Mouse (Mus musculus): ENCODE data around the gene Grhl1.

Grhl1 gene

GRCm38 (mm10) chr12:24599366-24599895 lies 27.3 kb downstream of the Grhl1 start:
- H3K4me1 ChIP-seq (replicated peaks; ENCODE audit: low read depth, low read length), result peaks cover 11% of the 10 kb centered on the region
- H3K4me3 ChIP-seq (replicated peaks; ENCODE audit: low read length), result no peak overlapping the region
- no peak for TF ChIP-seq POU5F1 (IDR thresholded peaks at IDR 0.05; ENCODE audit: borderline replicate concordance, low read length)
- TF ChIP-seq CTCF (conservative IDR thresholded peaks at IDR 0.05; ENCODE audit: low read length), result no peak
- TF ChIP-seq NANOG (IDR thresholded peaks at IDR 0.05; ENCODE audit: borderline replicate concordance, low read length), result no peak
- no peaks in the 10 kb centered on the region for H3K27me3 ChIP-seq (ENCODE audit: insufficient read depth, low read length)
- H3K36me3 ChIP-seq (ENCODE audit: insufficient read depth, low read length), result peaks cover 35% of the 10 kb centered on the region
- H3K9me3 ChIP-seq (ENCODE audit: low read length), result no peaks in the 10 kb centered on the region

- TF ChIP-seq NANOG (IDR thresholded peaks at IDR 0.05; ENCODE audit: borderline replicate concordance, low read length) (no peak), CTCF (conservative IDR thresholded peaks at IDR 0.05; ENCODE audit: low read length) (no peak), POU5F1 (IDR thresholded peaks at IDR 0.05; ENCODE audit: borderline replicate concordance, low read length) (no peak)
- peaks cover 10% of the 10 kb centered on the region for H3K4me1 ChIP-seq (replicated peaks; ENCODE audit: low read depth, low read length)
- H3K27me3 ChIP-seq (ENCODE audit: insufficient read depth, low read length), result no peaks in the 10 kb centered on the region
- H3K36me3 ChIP-seq (ENCODE audit: insufficient read depth, low read length), result peaks cover 35% of the 10 kb centered on the region
- no peaks in the 10 kb centered on the region for H3K9me3 ChIP-seq (ENCODE audit: low read length)
- no peak overlapping the region for H3K4me3 ChIP-seq (replicated peaks; ENCODE audit: low read length)
Observed at GRCm38 (mm10) chr12:24600074-24600473, 28.0 kb downstream of the Grhl1 start.

DNA sequence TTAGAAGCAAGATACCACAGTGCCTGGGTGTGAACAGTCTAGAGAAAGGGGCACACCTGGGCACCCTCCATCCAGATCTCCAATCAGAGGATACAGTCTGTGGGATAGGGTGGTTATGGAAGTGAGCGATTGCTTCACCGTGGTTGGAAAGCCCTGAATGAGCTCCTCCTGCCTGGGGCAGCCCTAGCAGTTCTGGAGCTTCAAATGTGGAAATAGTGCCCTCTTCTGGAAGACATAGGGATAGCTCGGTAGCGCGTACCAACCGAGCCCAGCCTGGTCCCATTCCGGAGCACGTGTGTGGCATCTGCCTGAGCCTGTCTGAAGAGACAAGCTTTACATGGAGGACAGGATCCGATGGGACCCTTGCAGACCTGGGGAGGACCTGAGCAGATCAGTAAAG lies 28.7 kb downstream of the Grhl1 start:
- Histone ChIP-seq H3K36me3 (ENCODE audit: insufficient read depth, low read length) (peaks cover 28% of the 10 kb centered on the region), H3K27me3 (ENCODE audit: insufficient read depth, low read length) (no peaks in the 10 kb centered on the region), H3K4me1 (replicated peaks; ENCODE audit: low read depth, low read length) (peaks cover 10% of the 10 kb centered on the region), H3K4me3 (replicated peaks; ENCODE audit: low read length) (0 out of 2 replicates have a peak overlapping the region, but pooled peaks have one; percentile 10), H3K9me3 (ENCODE audit: low read length) (no peaks in the 10 kb centered on the region)
- TF ChIP-seq CTCF (conservative IDR thresholded peaks at IDR 0.05; ENCODE audit: low read length), result peak; percentile 71
- no peak for TF ChIP-seq POU5F1 (IDR thresholded peaks at IDR 0.05; ENCODE audit: borderline replicate concordance, low read length)

DNA sequence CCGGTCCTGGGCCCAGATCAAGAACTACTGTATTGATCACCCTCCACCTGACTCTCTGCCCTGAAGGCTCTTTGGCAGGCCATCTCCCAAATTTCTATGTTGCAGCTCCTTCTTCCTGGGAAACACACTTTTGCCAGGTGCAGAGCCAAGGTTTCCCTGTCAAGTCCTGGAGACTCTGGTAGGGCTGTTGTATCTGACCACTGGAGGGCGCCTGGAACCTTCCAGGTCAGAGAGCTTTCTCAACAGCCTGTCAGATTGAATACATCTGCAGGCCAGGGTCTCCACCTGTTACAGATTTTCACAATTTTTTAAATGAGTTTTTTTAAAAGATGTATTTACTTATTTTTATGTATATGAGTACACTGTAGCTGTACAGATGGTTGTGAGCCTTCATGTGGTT lies 31.2 kb downstream of the Grhl1 start:
- no peaks in the 10 kb centered on the region for H3K27me3 ChIP-seq (ENCODE audit: insufficient read depth, low read length)
- H3K4me1 ChIP-seq (replicated peaks; ENCODE audit: low read depth, low read length), result peaks cover 10% of the 10 kb centered on the region
- no peak for TF ChIP-seq NANOG (IDR thresholded peaks at IDR 0.05; ENCODE audit: borderline replicate concordance, low read length)
- peak; percentile 73 for TF ChIP-seq CTCF (conservative IDR thresholded peaks at IDR 0.05; ENCODE audit: low read length)

GRCm38 (mm10) chr12:24606166-24606565 lies 34.1 kb downstream of the Grhl1 start:
- Histone ChIP-seq H3K9me3 (ENCODE audit: low read length) (no peaks in the 10 kb centered on the region), H3K4me1 (replicated peaks; ENCODE audit: low read depth, low read length) (peaks cover 6% of the 10 kb centered on the region), H3K27me3 (ENCODE audit: insufficient read depth, low read length) (no peaks in the 10 kb centered on the region), H3K4me3 (replicated peaks; ENCODE audit: low read length) (no peak overlapping the region), H3K36me3 (ENCODE audit: insufficient read depth, low read length) (peaks cover 59% of the 10 kb centered on the region)
- TF ChIP-seq CTCF (conservative IDR thresholded peaks at IDR 0.05; ENCODE audit: low read length), result no peak
- no peak for TF ChIP-seq POU5F1 (IDR thresholded peaks at IDR 0.05; ENCODE audit: borderline replicate concordance, low read length)

More for the DNA sequence above, 31.2 kb downstream of the Grhl1 start:
- Histone ChIP-seq H3K4me3 (replicated peaks; ENCODE audit: low read length) (no peak overlapping the region), H3K36me3 (ENCODE audit: insufficient read depth, low read length) (peaks cover 31% of the 10 kb centered on the region), H3K9me3 (ENCODE audit: low read length) (no peaks in the 10 kb centered on the region)

DNA sequence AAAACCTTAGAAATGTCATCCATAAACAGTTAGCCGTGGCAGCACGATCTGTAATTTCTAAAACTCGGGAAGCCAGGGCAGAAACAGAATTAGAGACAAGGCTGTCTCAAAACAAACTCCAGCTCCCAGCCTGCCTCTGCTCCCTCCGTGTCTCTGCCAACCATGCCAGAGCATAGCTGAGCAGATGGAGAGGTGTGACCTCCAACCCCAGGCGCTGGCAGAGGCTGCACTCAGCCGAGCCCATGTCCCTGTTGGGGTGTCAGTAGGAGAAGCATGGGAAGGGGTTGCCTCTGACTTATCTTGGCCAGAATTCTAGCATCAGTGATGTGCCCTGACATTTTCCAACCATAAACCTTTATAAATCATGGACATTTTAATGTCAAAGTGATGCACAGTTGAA lies 40.5 kb downstream of the Grhl1 start:
- no peak overlapping the region for H3K4me3 ChIP-seq (replicated peaks; ENCODE audit: low read length)
- H3K9me3 ChIP-seq (ENCODE audit: low read length), result no peaks in the 10 kb centered on the region
- H3K27me3 ChIP-seq (ENCODE audit: insufficient read depth, low read length), result no peaks in the 10 kb centered on the region
- TF ChIP-seq NANOG (IDR thresholded peaks at IDR 0.05; ENCODE audit: borderline replicate concordance, low read length) (no peak), POU5F1 (IDR thresholded peaks at IDR 0.05; ENCODE audit: borderline replicate concordance, low read length) (no peak)
- peaks cover 22% of the 10 kb centered on the region for H3K4me1 ChIP-seq (replicated peaks; ENCODE audit: low read depth, low read length)
- peaks cover 67% of the 10 kb centered on the region for H3K36me3 ChIP-seq (ENCODE audit: insufficient read depth, low read length)

DNA sequence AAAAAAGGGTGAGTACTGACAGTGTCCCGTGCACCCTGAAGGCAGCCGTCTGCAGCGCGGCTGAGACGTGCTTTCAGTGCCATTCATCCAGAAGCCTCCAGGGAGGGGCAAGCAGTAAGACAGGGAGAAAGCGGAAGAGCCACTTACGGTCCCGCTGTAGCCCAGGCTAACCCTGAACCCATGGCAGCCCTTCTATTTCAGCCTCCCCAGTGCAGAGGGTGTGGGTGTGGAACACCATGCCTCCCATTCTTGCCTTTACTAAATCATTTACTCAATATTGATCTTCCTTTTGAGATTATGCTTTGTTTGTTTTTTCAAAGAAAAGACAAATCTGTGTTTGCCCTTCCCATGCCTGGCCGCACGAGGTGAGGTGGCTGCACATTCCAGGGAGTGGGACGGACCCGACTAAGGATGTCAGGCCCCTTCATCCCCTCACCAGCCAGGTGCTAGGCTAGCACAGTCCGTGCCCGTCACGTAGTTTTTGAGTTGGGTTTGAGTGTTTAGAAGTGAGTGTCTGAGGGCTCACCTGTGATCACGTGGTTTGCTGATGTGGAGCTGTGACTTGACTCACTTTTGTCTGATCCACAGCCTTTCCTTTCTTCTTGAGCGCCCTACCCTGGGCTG lies 42.5 kb downstream of the Grhl1 start:
- Histone ChIP-seq H3K4me3 (replicated peaks; ENCODE audit: low read length) (no peak overlapping the region), H3K27me3 (ENCODE audit: insufficient read depth, low read length) (no peaks in the 10 kb centered on the region), H3K9me3 (ENCODE audit: low read length) (no peaks in the 10 kb centered on the region), H3K4me1 (replicated peaks; ENCODE audit: low read depth, low read length) (peaks cover 22% of the 10 kb centered on the region), H3K36me3 (ENCODE audit: insufficient read depth, low read length) (peaks cover 48% of the 10 kb centered on the region)
- TF ChIP-seq CTCF (conservative IDR thresholded peaks at IDR 0.05; ENCODE audit: low read length) (no peak), NANOG (IDR thresholded peaks at IDR 0.05; ENCODE audit: borderline replicate concordance, low read length) (no peak), POU5F1 (IDR thresholded peaks at IDR 0.05; ENCODE audit: borderline replicate concordance, low read length) (no peak)

DNA sequence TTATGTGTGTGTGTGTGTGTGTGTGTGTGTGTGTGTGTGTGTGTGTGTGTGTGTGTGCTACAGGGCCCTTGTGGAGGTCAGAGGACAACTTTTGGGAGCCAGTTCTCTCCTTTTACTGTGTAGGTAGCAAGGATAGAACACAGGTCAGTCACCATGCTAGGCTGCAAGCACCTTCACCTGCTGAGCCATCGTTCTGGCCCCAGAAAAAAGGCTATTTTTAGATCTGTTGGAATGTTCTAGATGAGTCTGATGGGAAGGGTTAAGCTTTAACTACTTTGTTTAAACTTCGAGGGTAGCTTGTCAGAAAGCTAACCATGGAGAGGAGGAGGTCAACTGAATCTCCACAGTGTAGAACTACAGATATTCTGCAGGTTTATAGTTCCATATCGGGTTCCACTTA lies 43.1 kb downstream of the Grhl1 start:
- H3K9me3 ChIP-seq (ENCODE audit: low read length), result no peaks in the 10 kb centered on the region
- peaks cover 22% of the 10 kb centered on the region for H3K4me1 ChIP-seq (replicated peaks; ENCODE audit: low read depth, low read length)
- no peaks in the 10 kb centered on the region for H3K27me3 ChIP-seq (ENCODE audit: insufficient read depth, low read length)
- TF ChIP-seq POU5F1 (IDR thresholded peaks at IDR 0.05; ENCODE audit: borderline replicate concordance, low read length) (no peak), NANOG (IDR thresholded peaks at IDR 0.05; ENCODE audit: borderline replicate concordance, low read length) (no peak)
- no peak overlapping the region for H3K4me3 ChIP-seq (replicated peaks; ENCODE audit: low read length)
- H3K36me3 ChIP-seq (ENCODE audit: insufficient read depth, low read length), result peaks cover 43% of the 10 kb centered on the region

- H3K4me3 ChIP-seq (replicated peaks; ENCODE audit: low read length), result no peak overlapping the region
- no peaks in the 10 kb centered on the region for H3K9me3 ChIP-seq (ENCODE audit: low read length)
- no peak for TF ChIP-seq POU5F1 (IDR thresholded peaks at IDR 0.05; ENCODE audit: borderline replicate concordance, low read length)
- TF ChIP-seq NANOG (IDR thresholded peaks at IDR 0.05; ENCODE audit: borderline replicate concordance, low read length), result no peak
- TF ChIP-seq CTCF (conservative IDR thresholded peaks at IDR 0.05; ENCODE audit: low read length), result no peak
- peaks cover 7% of the 10 kb centered on the region; the same call in 1 of the 2 replicates for H3K36me3 ChIP-seq (ENCODE audit: insufficient read depth, low read length)
- H3K27me3 ChIP-seq (ENCODE audit: insufficient read depth, low read length), result peaks cover 1% of the 10 kb centered on the region; the same call in 1 of the 2 replicates
- H3K4me1 ChIP-seq (replicated peaks; ENCODE audit: low read depth, low read length), result peaks cover 31% of the 10 kb centered on the region
Observed at GRCm38 (mm10) chr12:24619436-24619835, 47.4 kb downstream of the Grhl1 start.
